Mouse (Mus musculus) lung, postnatal 0 days (tissue): ENCODE measurements at regions not wholly inside any gene's neighbourhood (a gene's known extent, or its start where the extent isn't known, plus 50 kb on each side); places are given as distances from the start of the nearest gene placed in this dataset.
"Not testable (repeated sequence)": the region's sequence is repeated elsewhere in the genome, so short reads cannot be mapped to it uniquely, and the experiment has no call there.

Experiments used
- ATAC-seq: fragments of 200-750 bp; cut with Nextera tagmentation; 2 replicates; pipeline ENCODE4 v1.8.0; 2017; ENCODE audit warnings: moderate library complexity
- DNase-seq: peaks from one replicate; pipeline ENCODE4 v3.0.0-alpha.2; 2016; ENCODE audit warnings: low spot score
- H3K27ac ChIP-seq: fragments of 300-500 bp; sonication (generic); 2 replicates; pipeline ENCODE4 v1.5.1; 2014; ENCODE audit warnings: antibody characterized with exemption, mild to moderate bottlenecking, low read length, mixed read lengths
- H3K27me3 ChIP-seq: fragments of 300-500 bp; sonication (generic); replicated peaks from 2 replicates; pipeline ENCODE4 v1.6.1; 2014; ENCODE audit warnings: low read length, mixed read lengths; ENCODE audit not compliant: insufficient read depth
- H3K36me3 ChIP-seq: fragments of 300-500 bp; sonication (generic); 2 replicates; pipeline ENCODE4 v1.6.1; 2014; ENCODE audit warnings: low read length, mixed read lengths; ENCODE audit not compliant: insufficient read depth
- H3K4me1 ChIP-seq: fragments of 300-500 bp; sonication (generic); 2 replicates; pipeline ENCODE4 v1.6.1; 2014; ENCODE audit warnings: antibody characterized with exemption, low read depth, low read length, mixed read lengths; ENCODE audit not compliant: insufficient read depth
- H3K4me2 ChIP-seq: fragments of 300-500 bp; sonication (generic); replicated peaks from 2 replicates; pipeline ENCODE4 v1.6.1; 2014; ENCODE audit warnings: low read depth, mild to moderate bottlenecking, low read length, moderate library complexity, mixed read lengths
- H3K4me3 ChIP-seq: fragments of 300-500 bp; sonication (generic); 2 replicates; pipeline ENCODE4 v1.5.1; 2014; ENCODE audit warnings: low read depth, low read length
- H3K9ac ChIP-seq: fragments of 300-500 bp; sonication (generic); replicated peaks from 2 replicates; pipeline ENCODE4 v1.6.1; 2014; ENCODE audit warnings: low read depth, mild to moderate bottlenecking
- H3K9me3 ChIP-seq: fragments of 300-500 bp; sonication (generic); 2 replicates; pipeline ENCODE4 v1.6.1; 2016; ENCODE audit warnings: low read length, mixed read lengths
- CTCF ChIP-seq: IDR thresholded peaks from 2 replicates; pipeline ENCODE4 v1.5.1; 2016; ENCODE audit warnings: antibody characterized with exemption, mild to moderate bottlenecking
- EP300 ChIP-seq: IDR thresholded peaks from 2 replicates; pipeline ENCODE4 v1.6.1; 2016; ENCODE audit warnings: antibody characterized with exemption, mild to moderate bottlenecking, control low read depth
- WGBS: fragments of 180-500 bp; shearing (Covaris S2); extraction: QIAGEN DNeasy Blood & Tissue Kit; methylation state at CpG from one replicate; pipeline ENCODE4 v1.1.7; 2014; 5-methylcytosine and 5-hydroxymethylcytosine counted together

DNA sequence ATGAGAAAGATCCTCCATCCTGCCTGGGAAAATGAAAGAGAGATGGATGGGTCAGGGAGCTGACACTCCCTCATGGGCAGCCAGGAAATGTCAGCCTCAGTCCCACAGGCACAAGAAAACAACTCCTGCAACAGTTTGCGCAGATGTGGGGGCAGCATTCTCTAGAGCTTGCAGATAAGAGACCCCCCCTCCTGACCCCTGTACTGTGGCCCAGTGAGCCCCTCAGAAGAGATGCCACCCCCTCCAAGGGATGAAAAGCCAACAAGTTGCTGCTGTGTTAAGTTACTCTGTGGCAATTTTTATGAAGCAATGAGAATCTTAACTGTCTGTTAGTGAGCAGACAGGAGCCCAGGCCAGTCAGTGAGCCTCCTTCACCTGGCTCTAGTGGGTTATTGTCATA lies 406.5 kb downstream of the 1190002N15Rik start:
- ATAC-seq (no peak), DNase-seq (no peak)
- no peaks in the 10 kb centered on the region for H3K27me3 ChIP-seq
- no peak overlapping the region for H3K4me3 ChIP-seq
- H3K9ac ChIP-seq, result no peak overlapping the region
- H3K36me3 ChIP-seq, result no peaks in the 10 kb centered on the region
- H3K27ac ChIP-seq, result no peak overlapping the region
- WGBS, result 59% methylated on average over 1 of the region's 1 CpGs
- TF ChIP-seq CTCF (no peak), EP300 (no peak)
- no peaks in the 10 kb centered on the region; the same call in 1 of the 2 replicates for H3K4me1 ChIP-seq
- no peak overlapping the region for H3K4me2 ChIP-seq
- no peaks in the 10 kb centered on the region for H3K9me3 ChIP-seq

DNA sequence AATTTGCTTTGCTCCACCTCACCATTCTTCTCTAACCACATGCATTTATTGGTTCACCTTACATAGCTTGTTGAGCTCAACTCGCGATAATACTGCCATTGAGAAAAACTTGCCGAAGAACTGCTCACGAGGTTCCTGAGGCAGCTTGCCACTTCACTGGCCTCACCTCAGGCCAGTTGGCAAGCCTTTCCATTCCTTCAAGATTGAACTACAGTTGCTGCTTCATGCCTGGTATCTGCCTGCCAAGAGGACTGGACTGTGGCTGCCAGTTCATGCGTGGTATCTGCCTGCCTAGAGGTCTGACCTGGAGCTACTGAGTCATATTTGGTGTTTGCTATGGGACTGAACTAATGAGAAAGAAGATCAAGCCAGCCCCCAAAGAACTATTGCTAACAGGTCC lies 420.9 kb downstream of the 1190002N15Rik start:
- no peak overlapping the region for H3K4me2 ChIP-seq
- no peak overlapping the region for H3K27ac ChIP-seq
- no peaks in the 10 kb centered on the region for H3K9me3 ChIP-seq
- no peak overlapping the region for H3K4me3 ChIP-seq
- no peak overlapping the region for H3K9ac ChIP-seq
- H3K4me1 ChIP-seq, result no peaks in the 10 kb centered on the region
- DNase-seq, result no peak
- H3K27me3 ChIP-seq, result no peaks in the 10 kb centered on the region
- no peak for TF ChIP-seq CTCF
- no peak for TF ChIP-seq EP300
- no peaks in the 10 kb centered on the region for H3K36me3 ChIP-seq
- no peak for ATAC-seq
- 78% methylated on average over 5 of the region's 5 CpGs for WGBS

DNA sequence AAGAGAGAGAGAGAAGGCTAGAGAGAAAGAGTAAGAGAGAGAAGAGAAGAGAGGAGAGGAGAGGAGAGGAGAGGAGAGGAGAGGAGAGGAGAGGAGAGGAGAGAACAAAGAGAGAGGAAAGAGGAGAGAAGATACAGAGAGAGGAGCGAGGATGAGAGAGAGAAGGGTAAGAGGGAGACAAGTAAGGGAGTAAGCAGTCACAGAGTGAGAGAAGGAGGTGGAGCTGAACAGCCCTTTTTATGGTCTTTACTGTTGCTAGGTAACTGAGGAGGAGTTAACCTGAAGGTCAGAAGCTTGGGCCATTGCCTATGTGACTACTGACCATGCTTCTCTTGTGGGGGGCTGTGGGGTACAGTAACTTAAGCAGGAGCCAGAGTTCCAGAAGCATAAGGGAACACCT lies 430.2 kb downstream of the 1190002N15Rik start:
- not testable (repeated sequence) for H3K4me3 ChIP-seq, ATAC-seq

DNA sequence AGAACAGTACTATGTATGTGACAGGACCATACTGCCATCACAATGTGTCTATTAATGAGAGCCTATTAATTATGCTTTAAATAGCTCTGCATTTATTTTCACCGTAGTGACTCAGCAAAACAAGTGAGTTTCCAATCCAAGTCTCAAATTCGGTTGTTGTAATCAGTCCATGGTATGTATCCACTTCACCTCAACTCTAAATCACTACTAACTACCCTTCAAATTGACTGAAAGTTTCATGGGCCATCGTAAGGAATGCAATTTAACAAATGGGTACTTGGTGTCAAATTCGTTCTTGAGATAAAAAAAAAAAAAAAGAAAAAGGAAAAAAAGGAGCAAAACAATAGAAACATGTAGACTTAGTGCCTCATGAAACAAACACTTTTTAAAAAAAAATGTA lies 433.2 kb downstream of the 1190002N15Rik start:
- H3K4me3 ChIP-seq, result no peak overlapping the region
- no peaks in the 10 kb centered on the region for H3K9me3 ChIP-seq
- H3K27me3 ChIP-seq, result no peaks in the 10 kb centered on the region
- 79% methylated on average over 4 of the region's 4 CpGs for WGBS
- H3K27ac ChIP-seq, result no peak overlapping the region
- no peak overlapping the region for H3K9ac ChIP-seq
- no peaks in the 10 kb centered on the region for H3K4me1 ChIP-seq
- ATAC-seq (no peak), DNase-seq (no peak)
- TF ChIP-seq CTCF (no peak), EP300 (no peak)
- no peaks in the 10 kb centered on the region for H3K36me3 ChIP-seq
- H3K4me2 ChIP-seq, result no peak overlapping the region

More for the DNA sequence above, 430.2 kb downstream of the 1190002N15Rik start:
- not testable (repeated sequence) for H3K27ac ChIP-seq, H3K9me3 ChIP-seq, DNase-seq, H3K4me2 ChIP-seq, H3K27me3 ChIP-seq, H3K9ac ChIP-seq, H3K4me1 ChIP-seq, H3K36me3 ChIP-seq
- 54% methylated on average over 1 of the region's 1 CpGs for WGBS

DNA sequence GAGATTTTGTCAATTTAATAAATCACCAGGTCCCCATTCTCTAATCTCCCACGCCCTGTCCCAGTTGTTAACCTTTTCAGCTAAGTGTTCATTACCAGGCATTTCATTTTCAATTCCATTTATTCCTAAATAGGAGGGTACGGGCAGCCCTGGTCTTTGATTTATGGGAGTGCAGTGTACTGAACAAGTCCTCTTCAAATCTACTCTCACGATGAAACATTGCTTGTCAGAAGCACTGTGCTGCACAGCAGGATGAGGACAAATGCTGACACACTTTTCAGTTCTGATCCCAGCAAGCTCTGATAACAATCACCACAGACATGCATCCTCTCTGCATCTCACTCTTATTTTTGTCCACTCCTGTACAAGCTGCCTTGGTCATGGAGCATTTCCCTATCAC lies 435.9 kb downstream of the 1190002N15Rik start:
- H3K4me3 ChIP-seq, result no peak overlapping the region
- no peaks in the 10 kb centered on the region for H3K36me3 ChIP-seq
- no peaks in the 10 kb centered on the region for H3K27me3 ChIP-seq
- H3K9me3 ChIP-seq, result no peaks in the 10 kb centered on the region
- no peak overlapping the region for H3K4me2 ChIP-seq
- H3K27ac ChIP-seq, result no peak overlapping the region
- H3K9ac ChIP-seq, result no peak overlapping the region
- 60% methylated on average over 3 of the region's 3 CpGs for WGBS
- no peaks in the 10 kb centered on the region for H3K4me1 ChIP-seq
- no peak for DNase-seq
- TF ChIP-seq CTCF (no peak), EP300 (no peak)
- no peak for ATAC-seq

DNA sequence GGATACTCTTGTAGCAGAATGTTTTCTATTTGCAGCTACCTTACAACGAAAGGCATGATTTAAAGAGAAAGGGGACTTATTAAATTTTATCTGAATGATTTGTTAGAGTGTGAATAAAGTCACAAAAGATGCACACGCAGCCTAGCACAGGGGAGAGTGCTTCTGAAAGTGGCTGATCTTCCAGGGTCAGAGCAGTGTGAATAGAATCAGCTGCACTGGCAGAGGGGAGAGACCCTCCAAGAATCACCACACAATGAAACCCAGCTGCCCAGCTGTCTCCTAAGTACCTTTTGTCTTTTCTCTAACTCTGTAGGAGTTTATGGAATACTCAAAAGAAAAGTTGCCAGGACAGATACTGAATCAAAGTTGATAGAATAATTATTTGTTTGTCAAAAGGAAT lies 443.1 kb downstream of the 1190002N15Rik start:
- Histone ChIP-seq H3K27ac (no peak overlapping the region), H3K4me1 (no peaks in the 10 kb centered on the region), H3K27me3 (no peaks in the 10 kb centered on the region), H3K4me2 (no peak overlapping the region), H3K9me3 (no peaks in the 10 kb centered on the region), H3K4me3 (no peak overlapping the region), H3K36me3 (no peaks in the 10 kb centered on the region), H3K9ac (no peak overlapping the region)
- 65% methylated on average over 2 of the region's 2 CpGs for WGBS
- DNase-seq (no peak), ATAC-seq (no peak)
- TF ChIP-seq EP300 (no peak), CTCF (no peak)

DNA sequence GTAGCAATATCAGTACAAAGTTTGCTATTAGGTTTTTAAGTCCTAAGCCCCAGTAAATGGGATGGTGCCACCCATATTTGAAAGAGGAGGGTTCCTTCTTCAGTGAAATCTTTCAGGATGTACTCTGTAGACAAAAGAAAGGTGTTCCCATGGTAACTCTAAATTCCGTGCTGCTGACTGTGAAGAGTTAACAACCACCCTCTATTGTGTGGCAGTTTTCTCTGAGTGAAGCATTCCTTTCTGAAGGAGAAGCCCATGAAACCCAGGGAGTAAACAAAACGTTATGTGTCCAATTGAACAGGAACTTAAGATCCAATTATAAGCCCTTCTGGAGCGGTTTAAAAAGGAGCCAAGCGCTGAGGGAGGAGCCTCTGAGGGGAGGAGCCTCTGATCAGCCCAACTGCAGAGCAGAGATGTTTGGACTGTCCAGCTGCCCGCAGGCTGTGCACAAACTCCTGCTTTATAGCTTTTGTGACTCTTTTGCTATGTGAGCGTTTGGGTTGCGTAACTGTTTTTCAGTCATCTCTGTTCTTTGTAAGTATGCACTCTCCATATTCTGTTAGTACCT lies 446.1 kb downstream of the 1190002N15Rik start:
- TF ChIP-seq EP300, result no peak
- TF ChIP-seq CTCF, result no peak
- no peaks in the 10 kb centered on the region for H3K4me1 ChIP-seq
- H3K9me3 ChIP-seq, result no peaks in the 10 kb centered on the region
- no peaks in the 10 kb centered on the region for H3K27me3 ChIP-seq
- DNase-seq (peak; percentile 8), ATAC-seq (peak; percentile 30)
- WGBS, result 40% methylated on average over 7 of the region's 7 CpGs
- H3K4me2 ChIP-seq, result no peak overlapping the region
- no peak overlapping the region for H3K4me3 ChIP-seq
- H3K36me3 ChIP-seq, result no peaks in the 10 kb centered on the region
- H3K27ac ChIP-seq, result no peak overlapping the region
- no peak overlapping the region for H3K9ac ChIP-seq
